Mouse (Mus musculus) limb, embryonic 13.5 days (tissue): ENCODE results near the gene Sulf2. TPM values are rescaled to one million over a fixed set of nuclear protein-coding genes. Genes with fewer than 3 reads are reported as not detected.

ENCODE experiments used
- ATAC-seq: fragments of 200-750 bp; cut with Nextera tagmentation; 2 replicates; pipeline ENCODE4 v1.8.0; 2017; ENCODE audit warnings: low read depth, moderate number of reproducible peaks, moderate TSS enrichment; ENCODE audit not compliant: low FRiP score
- H3K27ac ChIP-seq: fragments of 300-500 bp; sonication (generic); 2 replicates; pipeline ENCODE4 v1.5.1; 2015; ENCODE audit warnings: inconsistent platforms, mild to moderate bottlenecking, moderate library complexity
- H3K27me3 ChIP-seq: fragments of 300-500 bp; sonication (generic); 2 replicates; pipeline ENCODE4 v1.6.1; 2015; ENCODE audit warnings: mild to moderate bottlenecking, inconsistent platforms
- H3K36me3 ChIP-seq: fragments of 300-500 bp; sonication (generic); 2 replicates; pipeline ENCODE4 v1.6.1; 2015; ENCODE audit warnings: inconsistent platforms, mild to moderate bottlenecking, moderate library complexity
- H3K4me1 ChIP-seq: fragments of 300-500 bp; sonication (generic); 2 replicates; pipeline ENCODE4 v1.6.1; 2015; ENCODE audit warnings: inconsistent platforms
- H3K4me2 ChIP-seq: fragments of 300-500 bp; sonication (generic); replicated peaks from 2 replicates; pipeline ENCODE4 v1.6.1; 2015; ENCODE audit warnings: inconsistent platforms, mild to moderate bottlenecking, moderate library complexity
- H3K4me3 ChIP-seq: fragments of 300-500 bp; sonication (generic); 2 replicates; pipeline ENCODE4 v1.5.1; 2015; ENCODE audit warnings: moderate library complexity, mild to moderate bottlenecking, inconsistent platforms
- H3K9ac ChIP-seq: fragments of 300-500 bp; sonication (generic); 2 replicates; pipeline ENCODE4 v1.6.1; 2015; ENCODE audit warnings: mild to moderate bottlenecking, inconsistent platforms
- H3K9me3 ChIP-seq: fragments of 300-500 bp; sonication (generic); 2 replicates; pipeline ENCODE4 v1.6.1; 2016; ENCODE audit warnings: inconsistent platforms
- WGBS: fragments of 180-500 bp; shearing (Covaris S2); methylation state at CpG from one replicate; pipeline ENCODE4 v1.1.7; 2015; 5-methylcytosine and 5-hydroxymethylcytosine counted together
- polyA plus RNA-seq: library from polyadenylated mRNA; unstranded; fragments of >200 nt; fragmentation: Nextera tagmentation; extraction: Ambion mirVana; gene quantifications from 2 replicates; pipeline ENCODE4 v1.2.1, GENCODE M21; 2015

The Sulf2 gene
- polyA plus RNA-seq, 1 experiment from 2014 or later, result 181 TPM

DNA sequence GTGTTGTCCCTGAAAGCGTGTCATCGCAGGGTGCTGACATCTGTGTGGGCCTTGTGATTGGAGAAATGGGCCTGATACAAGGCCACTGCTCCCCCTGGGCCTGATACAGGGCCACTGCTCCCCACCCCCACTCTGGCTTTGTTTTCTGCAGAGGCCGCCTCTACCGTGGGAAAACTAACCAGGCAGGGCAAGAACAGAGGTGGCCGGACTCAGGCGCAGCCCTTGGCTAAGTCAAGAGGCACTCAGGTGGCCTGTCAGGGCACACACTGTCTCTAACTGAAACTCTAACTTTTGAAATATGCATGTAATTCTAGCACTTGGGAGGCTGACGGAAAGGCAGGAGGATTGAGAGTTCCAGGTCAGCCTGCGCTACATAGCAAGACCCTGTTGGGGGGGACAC lies 10.4 kb downstream of the Sulf2 start:
- 81% methylated on average over 8 of the region's 8 CpGs for WGBS
- Histone ChIP-seq H3K9me3 (no peaks in the 10 kb centered on the region), H3K36me3 (peaks cover 21% of the 10 kb centered on the region), H3K27ac (peak overlapping the region; percentile 6; the same call in 1 of the 2 replicates), H3K4me3 (no peak overlapping the region), H3K4me1 (peaks cover 93% of the 10 kb centered on the region), H3K27me3 (no peaks in the 10 kb centered on the region), H3K4me2 (no peak overlapping the region), H3K9ac (no peak overlapping the region)
- ATAC-seq, result no peak

DNA sequence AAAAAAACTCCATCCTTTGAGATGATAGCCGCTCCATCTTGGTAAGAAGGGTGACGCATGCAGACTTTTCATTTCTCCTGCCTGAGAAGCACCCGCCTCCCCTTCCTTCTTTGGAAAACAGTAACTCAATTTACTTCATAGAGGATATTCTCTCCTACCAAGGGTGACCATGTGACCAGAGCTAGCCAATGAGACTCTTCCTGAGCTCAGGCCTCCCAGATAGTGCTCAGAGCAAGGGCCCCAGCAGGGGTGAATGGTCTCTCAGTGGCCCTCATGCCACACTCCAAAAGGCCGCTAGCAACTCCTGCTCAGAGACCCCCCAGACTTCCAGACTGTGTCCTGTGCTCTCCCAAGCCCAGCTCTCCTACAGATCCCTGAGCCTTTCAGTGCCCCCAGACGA lies 11.6 kb downstream of the Sulf2 start:
- Histone ChIP-seq H3K9ac (0 out of 2 replicates have a peak overlapping the region, but pooled peaks have one; percentile 39), H3K27me3 (no peaks in the 10 kb centered on the region), H3K36me3 (peaks cover 29% of the 10 kb centered on the region), H3K4me1 (peaks cover 81% of the 10 kb centered on the region), H3K4me2 (0 out of 2 replicates have a peak overlapping the region, but pooled peaks have one; percentile 4), H3K27ac (peak overlapping the region; percentile 96), H3K4me3 (no peak overlapping the region), H3K9me3 (no peaks in the 10 kb centered on the region)
- ATAC-seq, result no peak
- WGBS, result 70% methylated on average over 5 of the region's 5 CpGs

DNA sequence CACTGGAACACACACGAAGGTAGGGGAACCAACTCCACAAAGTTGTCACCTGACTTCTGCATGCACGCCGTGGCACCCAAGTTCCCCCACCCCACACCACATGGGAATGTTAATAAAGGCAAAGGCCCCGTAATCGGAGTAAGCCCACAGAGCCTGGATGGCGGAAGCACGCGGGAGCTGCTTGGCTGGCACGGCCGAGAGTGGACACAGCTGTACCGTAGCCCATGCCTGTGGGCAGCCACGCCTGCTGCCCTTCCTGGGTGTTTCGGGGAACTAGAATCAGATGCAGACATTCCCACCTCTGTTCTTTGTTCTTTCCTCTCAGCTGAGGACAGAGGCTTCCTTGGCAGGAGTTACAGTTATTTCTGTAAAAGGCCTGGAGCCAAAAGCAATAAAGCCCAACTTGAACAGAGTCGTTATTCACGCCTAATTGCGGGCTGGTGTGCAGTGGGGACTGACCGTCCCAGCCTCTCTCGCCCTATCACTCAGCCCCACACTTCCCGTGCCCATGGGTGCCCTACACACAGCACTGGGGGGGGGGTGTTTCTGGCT lies 12.8 kb downstream of the Sulf2 start:
- H3K27me3 ChIP-seq, result no peaks in the 10 kb centered on the region
- H3K9me3 ChIP-seq, result no peaks in the 10 kb centered on the region
- peak overlapping the region; percentile 96 for H3K27ac ChIP-seq
- H3K4me3 ChIP-seq, result peak overlapping the region; percentile 17; the same call in 1 of the 2 replicates
- 9% methylated on average over 19 of the region's 19 CpGs for WGBS
- peak overlapping the region; percentile 51; the same call in 1 of the 2 replicates for H3K9ac ChIP-seq
- peak overlapping the region; percentile 54 for H3K4me2 ChIP-seq
- peak; percentile 81 for ATAC-seq
- peaks cover 76% of the 10 kb centered on the region for H3K4me1 ChIP-seq
- H3K36me3 ChIP-seq, result peaks cover 42% of the 10 kb centered on the region

DNA sequence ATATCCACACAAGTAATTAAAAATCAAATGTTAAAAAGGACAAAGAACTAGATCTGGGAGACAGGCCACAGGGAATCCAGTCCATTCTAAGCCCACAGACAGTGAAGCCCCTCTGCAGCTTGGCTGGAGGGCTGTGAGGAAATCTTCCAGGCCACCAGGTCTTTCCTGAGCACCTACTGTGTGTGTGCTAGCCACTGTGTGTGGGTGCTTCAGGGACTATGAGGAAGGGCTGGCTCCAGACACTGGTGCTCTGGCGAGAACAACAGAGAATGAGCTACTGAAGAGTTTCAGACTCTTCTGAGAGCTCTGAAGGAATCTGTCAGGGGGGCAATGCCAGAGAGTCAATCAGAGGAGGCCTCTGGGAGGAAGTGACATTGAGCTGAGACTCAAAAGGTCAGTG lies 13.6 kb downstream of the Sulf2 start:
- Histone ChIP-seq H3K4me1 (peaks cover 72% of the 10 kb centered on the region), H3K4me2 (no peak overlapping the region), H3K27ac (peak overlapping the region; percentile 96), H3K9me3 (no peaks in the 10 kb centered on the region), H3K9ac (peak overlapping the region; percentile 48; the same call in 1 of the 2 replicates), H3K27me3 (no peaks in the 10 kb centered on the region), H3K4me3 (no peak overlapping the region), H3K36me3 (peaks cover 44% of the 10 kb centered on the region)
- ATAC-seq, result no peak
- 55% methylated on average over 1 of the region's 1 CpGs for WGBS

DNA sequence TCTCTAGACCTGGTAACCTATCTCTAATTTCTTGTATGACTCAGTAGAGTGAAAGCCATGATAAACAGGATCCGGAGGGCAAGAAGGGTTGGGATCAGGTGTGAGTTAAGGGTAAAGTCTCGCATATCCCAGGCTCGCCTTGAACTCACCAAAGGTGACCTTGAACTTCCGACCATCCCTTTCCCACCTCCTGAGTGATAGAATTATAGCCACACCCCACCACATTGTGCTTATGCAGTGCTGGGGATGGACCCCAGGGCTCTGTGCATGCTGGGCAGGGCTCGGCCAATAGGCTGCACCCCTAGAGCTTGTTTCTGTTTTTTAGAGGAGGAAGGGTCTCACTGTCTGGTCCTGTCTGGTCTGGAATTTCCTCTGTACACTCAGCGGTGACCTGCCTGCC lies 14.4 kb downstream of the Sulf2 start:
- H3K4me2 ChIP-seq, result no peak overlapping the region
- H3K36me3 ChIP-seq, result peaks cover 43% of the 10 kb centered on the region
- no peak for ATAC-seq
- H3K4me3 ChIP-seq, result no peak overlapping the region
- no peak overlapping the region for H3K9ac ChIP-seq
- no peaks in the 10 kb centered on the region for H3K27me3 ChIP-seq
- 95% methylated on average over 6 of the region's 6 CpGs for WGBS
- no peak overlapping the region for H3K27ac ChIP-seq
- H3K9me3 ChIP-seq, result no peaks in the 10 kb centered on the region
- H3K4me1 ChIP-seq, result peaks cover 70% of the 10 kb centered on the region

DNA sequence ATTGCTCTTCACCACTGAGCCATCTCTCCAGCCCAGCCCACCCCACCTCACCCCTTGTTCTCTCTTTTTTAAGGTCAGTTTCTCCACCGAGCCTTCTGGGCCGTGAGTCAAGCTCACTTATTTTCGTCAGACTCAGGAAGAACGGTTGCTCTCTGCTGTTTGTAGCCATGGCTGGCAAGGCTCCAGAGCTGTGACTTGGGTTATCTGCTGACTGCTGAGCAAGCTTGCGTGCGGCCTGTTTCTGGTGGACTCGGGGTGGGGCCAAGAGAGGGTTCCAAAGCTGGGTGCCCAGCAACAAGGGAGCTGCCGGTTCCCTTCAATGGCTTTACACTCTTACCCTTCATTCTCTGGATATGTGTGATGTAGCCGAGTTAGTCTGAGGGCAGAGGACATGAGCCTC lies 15.0 kb downstream of the Sulf2 start:
- no peak overlapping the region for H3K4me3 ChIP-seq
- ATAC-seq, result no peak
- WGBS, result 83% methylated on average over 9 of the region's 9 CpGs
- H3K27me3 ChIP-seq, result no peaks in the 10 kb centered on the region
- H3K36me3 ChIP-seq, result peaks cover 37% of the 10 kb centered on the region
- peaks cover 70% of the 10 kb centered on the region for H3K4me1 ChIP-seq
- H3K9ac ChIP-seq, result no peak overlapping the region
- no peaks in the 10 kb centered on the region for H3K9me3 ChIP-seq
- no peak overlapping the region for H3K4me2 ChIP-seq
- no peak overlapping the region for H3K27ac ChIP-seq

DNA sequence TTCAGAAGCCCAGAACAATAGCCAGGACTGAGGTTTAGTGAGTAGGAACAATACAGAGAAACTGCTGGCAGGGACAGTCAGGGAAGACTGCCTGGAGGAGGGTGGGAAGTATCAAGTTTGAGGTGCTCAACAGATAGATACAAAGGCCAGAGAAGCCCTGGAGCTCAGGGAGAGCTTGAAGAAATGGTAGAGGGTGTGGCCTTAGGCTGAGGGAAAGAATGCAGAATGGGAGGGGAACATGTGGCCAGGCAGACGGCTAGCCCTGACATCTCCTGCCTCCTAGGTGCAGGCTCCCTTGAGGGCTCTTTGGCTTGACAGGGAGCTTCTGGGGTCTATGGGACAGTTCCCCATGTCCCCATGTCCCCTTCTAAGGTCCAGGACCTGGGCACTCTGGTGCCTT lies 17.2 kb downstream of the Sulf2 start:
- Histone ChIP-seq H3K9me3 (no peaks in the 10 kb centered on the region), H3K9ac (no peak overlapping the region), H3K4me2 (no peak overlapping the region), H3K27me3 (no peaks in the 10 kb centered on the region), H3K36me3 (peaks cover 39% of the 10 kb centered on the region), H3K4me3 (no peak overlapping the region), H3K27ac (no peak overlapping the region), H3K4me1 (peaks cover 51% of the 10 kb centered on the region)
- WGBS, result 50% methylated on average over 1 of the region's 1 CpGs
- no peak for ATAC-seq

DNA sequence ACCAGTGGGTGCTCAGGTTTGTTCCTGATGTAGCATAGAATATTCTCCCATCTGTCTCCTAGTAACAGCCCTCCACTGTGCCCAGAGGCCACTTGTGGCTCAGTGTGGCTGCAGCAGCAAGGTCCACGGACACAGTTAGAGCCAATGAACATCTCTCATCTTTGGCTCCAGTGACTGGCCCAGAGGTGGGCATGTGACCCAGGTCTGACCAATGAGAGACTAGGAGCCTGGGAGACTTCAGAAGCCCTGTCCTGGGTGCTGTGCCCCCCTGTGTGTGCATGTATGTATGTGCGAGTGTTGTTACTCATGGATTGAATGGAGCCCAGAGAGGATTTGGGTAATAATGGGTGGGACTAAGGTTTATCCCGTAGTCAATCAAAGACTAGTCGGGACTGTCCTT lies 18.0 kb downstream of the Sulf2 start:
- 91% methylated on average over 4 of the region's 4 CpGs for WGBS
- Histone ChIP-seq H3K27me3 (no peaks in the 10 kb centered on the region), H3K9me3 (no peaks in the 10 kb centered on the region), H3K4me1 (peaks cover 43% of the 10 kb centered on the region), H3K9ac (no peak overlapping the region), H3K4me2 (no peak overlapping the region), H3K4me3 (no peak overlapping the region), H3K27ac (0 out of 2 replicates have a peak overlapping the region, but pooled peaks have one; percentile 6), H3K36me3 (peaks cover 48% of the 10 kb centered on the region)
- no peak for ATAC-seq

DNA sequence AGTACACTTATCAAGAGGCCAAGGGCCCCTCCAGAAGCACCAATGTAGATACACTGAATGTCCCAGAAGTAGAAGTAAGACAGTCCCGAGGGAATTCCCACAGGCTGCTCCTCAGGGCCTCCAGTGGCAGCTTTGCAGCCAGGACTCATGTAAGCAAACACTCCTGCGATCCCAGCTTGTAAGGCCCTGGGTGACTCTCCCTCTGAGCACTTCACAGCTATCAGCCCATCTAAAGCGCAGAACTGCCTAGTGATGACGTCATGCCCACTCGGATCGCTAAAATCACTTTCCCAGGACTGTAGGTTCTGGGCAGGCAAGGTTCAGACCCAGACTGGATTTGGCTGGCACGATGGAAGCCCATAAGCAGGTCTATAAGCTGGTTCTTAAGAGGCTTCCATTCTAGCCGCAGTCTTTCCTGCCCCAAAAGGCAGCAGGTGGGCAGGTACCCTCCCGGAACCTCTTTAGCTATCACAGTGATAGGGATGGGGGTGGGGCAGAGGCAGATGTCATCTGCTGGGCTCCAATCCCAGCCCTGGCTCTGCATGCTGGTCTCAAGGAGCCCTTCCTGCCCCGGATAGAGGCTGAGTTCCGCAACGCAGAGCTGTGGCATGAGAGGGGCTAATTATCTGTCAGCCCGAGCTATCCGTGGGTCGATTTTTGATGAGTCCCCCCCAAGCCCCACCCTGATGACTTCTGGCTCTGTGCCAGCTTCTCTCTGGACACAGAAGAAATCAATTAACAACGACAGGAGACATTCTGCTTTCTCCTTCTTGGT lies 19.6 kb downstream of the Sulf2 start:
- H3K27me3 ChIP-seq, result no peaks in the 10 kb centered on the region
- 51% methylated on average over 16 of the region's 16 CpGs for WGBS
- peaks cover 30% of the 10 kb centered on the region for H3K4me1 ChIP-seq
- H3K9ac ChIP-seq, result peak overlapping the region; percentile 51; the same call in 1 of the 2 replicates
- no peak overlapping the region for H3K4me2 ChIP-seq
- no peak for ATAC-seq
- no peaks in the 10 kb centered on the region for H3K9me3 ChIP-seq
- peaks cover 60% of the 10 kb centered on the region for H3K36me3 ChIP-seq
- H3K4me3 ChIP-seq, result no peak overlapping the region
- no peak overlapping the region for H3K27ac ChIP-seq

DNA sequence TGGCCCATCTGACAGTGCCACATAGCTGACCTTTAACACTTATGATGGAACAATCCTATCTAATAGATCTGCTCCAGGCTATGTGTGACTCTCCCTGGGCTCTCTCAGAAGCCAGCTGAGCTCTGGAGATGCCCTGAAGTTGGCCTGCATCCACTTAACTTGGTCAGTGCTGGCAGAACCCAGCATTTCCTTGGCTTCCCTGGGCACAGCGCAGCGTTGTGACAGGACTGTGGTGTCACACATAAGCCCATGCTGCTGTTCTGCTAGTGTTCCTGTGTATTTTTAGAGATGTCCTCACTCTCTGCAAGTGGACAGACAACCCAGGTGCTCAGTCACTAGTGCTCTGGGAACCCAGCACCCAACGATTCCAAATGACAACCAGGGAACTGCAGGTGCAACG lies 26.7 kb downstream of the Sulf2 start:
- ATAC-seq, result no peak
- no peak overlapping the region for H3K27ac ChIP-seq
- no peaks in the 10 kb centered on the region for H3K9me3 ChIP-seq
- H3K4me2 ChIP-seq, result no peak overlapping the region
- H3K4me3 ChIP-seq, result no peak overlapping the region
- H3K4me1 ChIP-seq, result no peaks in the 10 kb centered on the region
- WGBS, result 93% methylated on average over 4 of the region's 4 CpGs
- H3K9ac ChIP-seq, result no peak overlapping the region
- H3K27me3 ChIP-seq, result no peaks in the 10 kb centered on the region
- H3K36me3 ChIP-seq, result peaks cover 92% of the 10 kb centered on the region

DNA sequence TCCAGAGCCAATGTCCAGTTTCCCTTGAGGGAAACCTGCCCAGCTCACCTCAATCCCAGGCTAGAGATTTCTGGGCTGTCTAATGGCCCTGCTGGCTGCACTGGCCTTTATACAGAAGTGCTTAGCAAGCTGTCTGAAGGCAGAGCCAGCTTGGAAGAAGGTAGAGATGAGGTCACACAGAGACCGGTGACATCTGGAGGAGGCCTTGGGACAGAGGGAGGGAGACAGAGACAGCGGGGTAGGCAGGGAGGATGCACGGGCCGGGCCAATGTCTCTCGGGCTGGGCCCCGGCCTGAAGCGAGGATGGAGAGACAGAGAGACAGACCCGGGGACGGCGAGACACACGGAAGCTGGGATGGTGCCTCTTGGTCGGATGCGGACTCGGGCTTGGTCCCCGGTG lies 27.4 kb downstream of the Sulf2 start:
- 92% methylated on average over 15 of the region's 15 CpGs for WGBS

DNA sequence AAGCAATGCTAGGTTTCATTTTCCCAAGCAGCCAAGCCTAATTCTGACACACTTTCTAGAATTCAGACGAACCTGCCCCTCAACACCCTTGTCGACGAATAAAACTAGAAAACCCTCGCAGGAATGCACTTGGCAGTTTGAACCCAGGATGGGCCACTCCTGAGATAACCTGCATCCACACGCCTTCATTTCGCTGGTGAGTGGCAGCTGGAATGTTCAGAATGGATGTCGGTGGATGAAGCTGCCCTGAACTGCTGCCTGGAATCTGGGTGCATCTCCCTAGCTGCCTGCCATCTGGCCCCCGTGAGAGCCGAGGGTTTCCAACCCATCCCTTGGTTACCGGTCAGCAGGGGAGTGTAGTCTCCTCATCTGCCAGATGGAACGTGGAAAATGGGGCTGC lies 29.1 kb downstream of the Sulf2 start:
- Histone ChIP-seq H3K36me3 (peaks cover 94% of the 10 kb centered on the region), H3K4me3 (no peak overlapping the region), H3K9ac (no peak overlapping the region; the same call in 1 of the 2 replicates), H3K4me2 (no peak overlapping the region), H3K9me3 (no peaks in the 10 kb centered on the region), H3K4me1 (no peaks in the 10 kb centered on the region), H3K27ac (no peak overlapping the region), H3K27me3 (no peaks in the 10 kb centered on the region)
- WGBS, result 79% methylated on average over 11 of the region's 11 CpGs
- ATAC-seq, result no peak

More for the DNA sequence above, 27.4 kb downstream of the Sulf2 start:
- H3K36me3 ChIP-seq, result peaks cover 94% of the 10 kb centered on the region
- H3K9ac ChIP-seq, result no peak overlapping the region
- no peak overlapping the region for H3K4me3 ChIP-seq
- no peak overlapping the region for H3K27ac ChIP-seq
- H3K4me2 ChIP-seq, result no peak overlapping the region
- H3K27me3 ChIP-seq, result no peaks in the 10 kb centered on the region
- no peak for ATAC-seq
- H3K4me1 ChIP-seq, result no peaks in the 10 kb centered on the region
- H3K9me3 ChIP-seq, result no peaks in the 10 kb centered on the region
